Mouse (Mus musculus) CD4-positive, CD25-positive, alpha-beta regulatory T cell, adult 4 months (primary cell): ENCODE data around the gene Usp4. TPM values are rescaled to one million over a fixed set of nuclear protein-coding genes. Genes with fewer than 3 reads are reported as not detected.

ENCODE experiments used
- ATAC-seq: one replicate; pipeline ENCODE4 v1.8.0; 2017
- polyA plus RNA-seq, 2 experiments: library from polyadenylated mRNA; unstranded; fragments of 100-300 nt; shearing (Covaris generic); gene quantifications; one replicate each; pipeline ENCODE4 v1.2.1; 2017

Usp4 gene
- polyA plus RNA-seq, 2 experiments from 2014 or later, result 102 to 155 TPM

DNA sequence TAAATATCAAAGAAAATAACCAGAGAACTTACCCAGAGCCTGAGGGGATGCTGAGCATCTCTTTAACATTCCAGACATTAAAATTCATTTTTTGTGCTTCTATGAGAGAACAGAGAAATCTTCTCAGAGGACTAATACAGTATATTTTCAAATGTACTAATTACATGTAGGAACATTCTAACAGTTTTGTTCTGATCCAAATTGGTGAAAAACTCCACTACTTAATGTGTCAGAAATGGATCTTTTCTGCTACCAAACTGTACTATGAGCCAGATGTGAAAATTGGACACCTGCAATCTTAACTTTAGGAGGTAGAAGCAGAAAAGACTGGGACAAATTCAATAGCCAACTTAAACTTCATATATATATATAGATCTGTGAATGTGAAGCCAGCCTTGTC lies 80.7 kb downstream of the Usp4 start, which contains the start of gene Ccdc36:
Ccdc36 (minus strand) TSS at position 101 of the 400 bp plus-strand sequence.
- no peak for ATAC-seq

DNA sequence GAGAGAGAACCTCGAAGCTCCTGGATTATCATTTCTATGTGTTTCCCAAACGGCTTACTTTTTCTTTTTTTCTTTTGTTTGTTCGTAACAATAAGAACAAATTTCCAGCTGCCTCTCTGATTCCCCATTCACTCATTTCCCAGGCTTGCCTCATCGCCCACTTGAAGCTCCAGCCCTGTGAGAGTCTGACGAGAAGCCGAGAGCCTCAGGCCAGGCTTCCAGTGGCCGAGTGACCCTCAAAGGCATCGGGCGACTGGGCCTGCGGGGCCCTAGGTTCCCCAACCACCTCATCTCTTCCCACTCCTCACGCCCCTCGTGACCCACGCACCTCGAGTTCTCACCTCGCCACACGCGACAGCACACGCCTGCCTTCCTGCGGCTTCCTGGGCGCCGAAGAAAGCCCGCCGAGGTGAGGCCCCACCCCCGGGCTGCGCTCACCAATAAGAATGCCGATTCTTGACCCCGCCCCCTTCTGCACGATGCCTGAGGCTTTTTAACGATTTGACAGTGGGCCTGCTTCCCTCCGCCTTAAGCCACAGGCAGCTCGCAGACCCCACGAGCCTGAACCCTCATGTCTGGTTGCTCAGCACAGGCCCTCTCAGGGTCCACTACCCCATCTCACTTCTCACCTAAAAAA lies 83.9 kb downstream of the Usp4 start:
- ATAC-seq, result no peak

DNA sequence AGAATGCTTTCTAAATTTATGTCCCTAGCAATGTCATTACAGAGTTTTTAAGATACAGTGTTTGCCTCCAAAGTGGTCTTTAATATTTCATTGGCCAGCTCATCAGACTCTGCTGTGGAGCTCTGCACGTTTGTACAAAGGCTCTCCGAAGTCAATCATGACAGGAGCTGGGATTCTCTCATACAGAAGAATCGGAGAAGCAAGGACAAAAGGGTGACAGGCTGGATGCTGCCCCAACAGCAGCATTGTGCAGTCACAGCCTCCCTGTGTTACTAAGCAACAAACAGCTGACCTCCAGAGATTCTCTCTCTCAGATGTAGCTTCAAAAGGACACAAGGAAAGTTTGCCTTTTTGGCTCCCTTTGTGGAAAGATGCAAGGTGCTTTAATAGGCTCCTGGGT lies 88.5 kb downstream of the Usp4 start, which contains the start of gene BC048562:
BC048562 (plus strand) TSS at position 301 of the 400 bp plus-strand sequence.
- ATAC-seq, result no peak

DNA sequence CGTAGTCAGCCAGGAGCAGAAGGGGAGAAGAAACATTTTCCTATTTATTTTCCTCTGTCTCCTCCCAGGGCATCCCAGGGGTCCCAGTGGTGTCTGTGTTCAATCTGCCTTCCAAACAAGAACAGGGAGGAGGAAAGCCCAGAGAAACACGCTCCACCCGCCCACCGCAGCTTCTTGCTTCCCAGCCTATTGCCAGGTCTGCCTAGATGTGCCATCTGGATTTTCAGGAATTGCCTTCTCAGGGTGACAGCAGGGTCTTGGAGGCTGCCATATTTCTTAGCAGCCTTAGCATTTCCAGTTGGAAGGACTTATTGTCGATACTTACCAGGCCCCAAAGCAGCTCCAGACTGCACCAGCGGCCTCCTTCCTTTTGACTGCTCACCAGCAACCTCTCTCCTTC lies 91.5 kb downstream of the Usp4 start:
- ATAC-seq, result no peak

DNA sequence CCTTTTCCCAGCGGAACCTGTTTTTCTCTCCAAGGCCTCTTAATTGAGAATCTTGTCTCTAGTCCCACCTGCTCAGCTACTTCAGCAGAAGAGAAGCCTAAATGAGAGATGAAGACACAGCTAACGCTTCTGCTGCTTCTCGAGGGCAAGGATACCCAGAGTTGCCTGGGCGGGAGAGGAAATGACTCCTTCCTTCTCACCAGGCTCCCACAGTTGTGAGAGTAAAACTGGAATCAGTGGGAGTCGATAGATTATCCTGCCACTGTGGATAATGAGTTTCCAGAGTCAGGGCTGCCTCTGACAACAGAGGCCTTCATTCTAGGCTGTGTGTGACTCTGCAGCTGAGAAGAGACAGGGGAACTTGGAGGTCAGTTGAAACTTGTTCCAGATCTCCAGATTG lies 92.8 kb downstream of the Usp4 start:
- ATAC-seq, result no peak

DNA sequence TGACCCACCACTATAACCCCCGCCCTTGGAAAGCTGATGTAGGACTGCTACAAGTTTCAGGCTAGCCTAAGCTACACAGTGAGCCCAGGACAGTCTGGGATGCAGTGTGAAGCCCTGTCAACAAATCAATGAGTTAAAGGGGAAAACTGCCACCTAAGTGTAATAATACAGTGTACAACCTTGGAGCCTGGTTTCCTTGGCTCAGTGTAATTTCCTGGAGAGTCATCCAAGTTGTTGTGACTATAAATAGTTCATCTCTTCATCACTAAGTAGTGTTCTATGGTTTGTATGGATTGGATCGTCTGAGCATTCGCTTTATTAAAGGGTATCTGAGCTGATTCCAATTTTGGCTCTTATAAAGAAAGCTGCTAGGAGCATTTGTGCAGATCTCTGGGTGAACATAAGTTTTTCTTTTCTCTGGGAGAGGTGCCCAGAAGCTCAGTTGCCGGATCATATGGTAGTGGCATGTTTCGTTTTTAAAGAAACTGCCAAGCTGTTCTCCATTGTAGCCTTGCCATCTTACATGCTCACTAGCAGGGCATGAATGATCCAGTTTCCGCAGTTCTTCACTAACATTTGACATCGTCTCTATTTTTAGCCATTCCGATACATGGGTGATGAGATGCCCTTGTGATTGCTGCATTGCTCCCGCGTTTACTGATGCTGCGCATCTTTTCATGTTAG lies 93.7 kb downstream of the Usp4 start:
- ATAC-seq, result no peak

Other genes with a start within 250 kb of the Usp4 start
- under 1 TPM; 0.10 to 0.23 TPM for gene Bsn, start 157.5 kb upstream of the Usp4 start, polyA plus RNA-seq
- gene Dag1, start 83.9 kb upstream of the Usp4 start, polyA plus RNA-seq, result 1 to 10 TPM; 2.6 to 5.6 TPM
- gene Nicn1, start 57.4 kb upstream of the Usp4 start, polyA plus RNA-seq, result 1 to 10 TPM; 2.6 to 6.1 TPM
- 1 to 10 TPM; 1.4 to 2.0 TPM for gene Amt, start 51.0 kb upstream of the Usp4 start, polyA plus RNA-seq
- gene Rhoa, start 41.7 kb upstream of the Usp4 start, polyA plus RNA-seq, result 100 to 1,000 TPM; 319 to 423 TPM
- gene Tcta, start 41.7 kb upstream of the Usp4 start, polyA plus RNA-seq, result 10 to 100 TPM; 14.8 to 22.7 TPM
- 100 to 1,000 TPM; 464 to 565 TPM for gene Gpx1, start 8.9 kb upstream of the Usp4 start, polyA plus RNA-seq
- gene 1700102P08Rik, start 45.0 kb downstream of the Usp4 start, polyA plus RNA-seq, result 1 to 10 TPM in 1 of 2 experiments, not detected in 1; 1.6 TPM
- under 1 TPM in 1 of 2 experiments, not detected in 1; 0.11 TPM for gene Ccdc36, start 80.6 kb downstream of the Usp4 start, polyA plus RNA-seq
- not detected for gene BC048562, start 88.6 kb downstream of the Usp4 start, polyA plus RNA-seq
- 10 to 100 TPM; 29.9 to 39.2 TPM for gene Ccdc71, start 112.7 kb downstream of the Usp4 start, polyA plus RNA-seq
- gene Klhdc8b, start 113.7 kb downstream of the Usp4 start, polyA plus RNA-seq, result 1 to 10 TPM; 1.6 to 2.2 TPM
- gene Lamb2, start 131.9 kb downstream of the Usp4 start, polyA plus RNA-seq, result under 1 TPM; 0.10 to 0.13 TPM
- gene Usp19, start 142.7 kb downstream of the Usp4 start, polyA plus RNA-seq, result 10 to 100 TPM; 15.1 to 16.6 TPM
- 100 to 1,000 TPM; 132 to 223 TPM for gene Qars, start 159.9 kb downstream of the Usp4 start, polyA plus RNA-seq
- gene Qrich1, start 169.0 kb downstream of the Usp4 start, polyA plus RNA-seq, result 10 to 100 TPM; 77.2 to 91.3 TPM
- 100 to 1,000 TPM; 155 to 180 TPM for gene Impdh2, start 212.4 kb downstream of the Usp4 start, polyA plus RNA-seq
- gene Ndufaf3, start 219.6 kb downstream of the Usp4 start, polyA plus RNA-seq, result 10 to 100 TPM; 48.0 to 61.4 TPM
- 10 to 100 TPM; 65.5 to 75.7 TPM for gene Dalrd3, start 222.0 kb downstream of the Usp4 start, polyA plus RNA-seq
- 10 to 100 TPM; 29.8 to 56.5 TPM for gene Wdr6, start 230.9 kb downstream of the Usp4 start, polyA plus RNA-seq
- gene P4htm, start 249.8 kb downstream of the Usp4 start, polyA plus RNA-seq, result 10 to 100 TPM in 1 of 2 experiments, 1 to 10 TPM in 1; 7.8 to 15.5 TPM